Mouse (Mus musculus): ENCODE measurements at regions not wholly inside any gene's neighbourhood (a gene's known extent, or its start where the extent isn't known, plus 50 kb on each side); places are given as distances from the start of the nearest gene placed in this dataset.

DNA sequence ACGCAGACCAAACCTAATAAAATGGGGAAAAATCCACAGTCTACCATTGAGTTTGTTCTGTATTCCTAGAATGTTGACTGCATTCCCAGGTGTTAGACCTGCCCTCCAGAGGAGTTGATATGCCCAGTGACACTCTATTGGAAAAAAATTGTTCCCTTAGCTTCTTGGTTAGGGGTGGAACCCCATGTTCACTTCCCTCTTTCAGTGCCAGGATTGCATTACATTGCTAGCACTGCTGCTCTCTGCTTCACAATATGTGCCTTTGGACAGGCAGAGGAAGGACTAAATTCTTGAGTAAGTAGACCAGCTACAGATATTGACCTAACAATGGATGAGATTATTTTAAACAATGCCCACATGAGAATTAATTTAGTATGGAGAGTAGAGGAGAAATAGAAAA is 607.3 kb upstream of the Nr5a2 start:
- H3K4me3 ChIP-seq (replicated peaks), result no peak overlapping the region
- H3K4me2 ChIP-seq, result no peak overlapping the region
- no peak overlapping the region for H3K9ac ChIP-seq
- 92% methylated on average over 1 of the region's 1 CpGs for WGBS
- H3K27me3 ChIP-seq, result no peaks in the 10 kb centered on the region
- no peaks in the 10 kb centered on the region for H3K9me3 ChIP-seq
- no peak for ATAC-seq (ENCODE audit: low FRiP score)
- H3K36me3 ChIP-seq (replicated peaks), result no peaks in the 10 kb centered on the region
- H3K4me1 ChIP-seq, result no peaks in the 10 kb centered on the region
- H3K27ac ChIP-seq, result no peak overlapping the region

DNA sequence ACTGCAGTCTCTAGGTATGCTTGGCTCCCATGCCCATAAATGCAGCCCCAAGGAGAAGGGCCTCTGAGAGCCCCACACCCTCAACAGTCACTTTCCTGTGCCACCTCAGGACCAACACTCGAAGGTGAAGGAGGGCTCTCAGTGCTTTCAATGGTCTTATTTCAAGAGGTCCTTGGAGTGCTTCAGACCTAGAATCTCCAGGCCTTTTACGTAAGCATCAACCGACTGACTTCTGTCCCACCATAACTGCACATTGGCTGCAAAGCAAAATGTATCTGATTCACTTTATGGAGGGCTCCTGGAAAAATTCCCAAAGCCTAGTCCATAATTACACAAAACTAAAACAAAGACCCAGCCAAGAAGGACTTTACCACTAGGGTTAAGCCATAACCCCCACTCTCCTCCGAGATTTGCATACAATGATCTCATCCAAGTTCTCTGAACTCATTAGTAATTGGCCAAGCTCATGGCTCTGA is 605.4 kb upstream of the Nr5a2 start:
- no peak overlapping the region for H3K27ac ChIP-seq
- no peak overlapping the region for H3K4me2 ChIP-seq
- WGBS, result 86% methylated on average over 4 of the region's 4 CpGs
- H3K36me3 ChIP-seq (replicated peaks), result no peaks in the 10 kb centered on the region
- H3K9ac ChIP-seq, result no peak overlapping the region
- no peak overlapping the region for H3K4me3 ChIP-seq (replicated peaks)
- no peaks in the 10 kb centered on the region for H3K9me3 ChIP-seq
- H3K27me3 ChIP-seq, result no peaks in the 10 kb centered on the region
- no peaks in the 10 kb centered on the region for H3K4me1 ChIP-seq
- ATAC-seq (ENCODE audit: low FRiP score), result no peak

GRCm38 (mm10) chr1:137561686-137562085 is 601.4 kb upstream of the Nr5a2 start:
- Histone ChIP-seq H3K9ac (no peak overlapping the region), H3K4me1 (no peaks in the 10 kb centered on the region), H3K4me3 (replicated peaks) (no peak overlapping the region), H3K27ac (no peak overlapping the region), H3K4me2 (no peak overlapping the region), H3K36me3 (replicated peaks) (no peaks in the 10 kb centered on the region), H3K27me3 (no peaks in the 10 kb centered on the region), H3K9me3 (no peaks in the 10 kb centered on the region)
- no peak for ATAC-seq (ENCODE audit: low FRiP score)
- WGBS, result 89% methylated on average over 3 of the region's 3 CpGs

GRCm38 (mm10) chr1:137560389-137561268 is 600.4 kb upstream of the Nr5a2 start:
- Histone ChIP-seq H3K4me3 (replicated peaks) (no peak overlapping the region), H3K27ac (no peak overlapping the region), H3K36me3 (replicated peaks) (no peaks in the 10 kb centered on the region), H3K4me1 (no peaks in the 10 kb centered on the region), H3K4me2 (no peak overlapping the region), H3K9me3 (no peaks in the 10 kb centered on the region), H3K9ac (no peak overlapping the region), H3K27me3 (no peaks in the 10 kb centered on the region)
- WGBS, result 75% methylated on average over 11 of the region's 11 CpGs
- ATAC-seq (ENCODE audit: low FRiP score), result no peak

- Histone ChIP-seq H3K4me2 (no peak overlapping the region), H3K4me3 (replicated peaks) (no peak overlapping the region), H3K27me3 (no peaks in the 10 kb centered on the region), H3K9ac (no peak overlapping the region), H3K27ac (no peak overlapping the region), H3K36me3 (replicated peaks) (no peaks in the 10 kb centered on the region), H3K9me3 (no peaks in the 10 kb centered on the region), H3K4me1 (peaks cover 11% of the 10 kb centered on the region)
- ATAC-seq (ENCODE audit: low FRiP score), result no peak
- 88% methylated on average over 1 of the region's 1 CpGs for WGBS
Measured at GRCm38 (mm10) chr1:137549659-137550058, 589.4 kb upstream of the Nr5a2 start.

DNA sequence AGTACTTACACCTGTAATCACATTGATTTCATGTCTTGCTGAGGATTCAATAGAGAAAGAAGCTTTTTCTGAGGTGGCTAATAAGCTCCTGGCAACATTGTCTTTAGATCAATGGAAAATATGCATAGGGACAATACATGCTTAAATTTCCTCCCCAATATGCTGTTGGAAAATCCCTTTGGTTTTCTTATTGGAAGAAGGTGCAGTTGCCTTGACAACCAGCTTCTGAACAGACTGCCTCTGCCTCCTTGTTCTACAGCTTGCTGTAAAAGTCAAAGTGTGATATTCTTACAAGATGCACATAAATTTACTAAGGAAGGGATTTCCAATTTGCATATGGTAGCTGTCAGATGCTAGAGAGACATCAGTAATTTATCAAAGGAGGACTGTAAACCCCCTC is 585.4 kb upstream of the Nr5a2 start:
- Histone ChIP-seq H3K36me3 (replicated peaks) (no peaks in the 10 kb centered on the region), H3K27me3 (no peaks in the 10 kb centered on the region), H3K9ac (no peak overlapping the region), H3K4me3 (replicated peaks) (no peak overlapping the region), H3K27ac (no peak overlapping the region), H3K4me2 (no peak overlapping the region), H3K9me3 (no peaks in the 10 kb centered on the region), H3K4me1 (peaks cover 11% of the 10 kb centered on the region)
- no peak for ATAC-seq (ENCODE audit: low FRiP score)

- no peak overlapping the region for H3K9ac ChIP-seq
- no peak overlapping the region for H3K27ac ChIP-seq
- peaks cover 11% of the 10 kb centered on the region for H3K4me1 ChIP-seq
- H3K4me3 ChIP-seq (replicated peaks), result no peak overlapping the region
- WGBS, result 92% methylated on average over 3 of the region's 3 CpGs
- H3K9me3 ChIP-seq, result no peaks in the 10 kb centered on the region
- H3K36me3 ChIP-seq (replicated peaks), result no peaks in the 10 kb centered on the region
- ATAC-seq (ENCODE audit: low FRiP score), result no peak
- H3K27me3 ChIP-seq, result no peaks in the 10 kb centered on the region
- H3K4me2 ChIP-seq, result no peak overlapping the region
Measured at GRCm38 (mm10) chr1:137543828-137544227, 583.6 kb upstream of the Nr5a2 start.

GRCm38 (mm10) chr1:137541453-137541852 is 581.2 kb upstream of the Nr5a2 start:
- Histone ChIP-seq H3K27ac (no peak overlapping the region), H3K9ac (no peak overlapping the region), H3K9me3 (no peaks in the 10 kb centered on the region), H3K36me3 (replicated peaks) (no peaks in the 10 kb centered on the region), H3K4me2 (no peak overlapping the region), H3K4me1 (peaks cover 11% of the 10 kb centered on the region), H3K4me3 (replicated peaks) (no peak overlapping the region), H3K27me3 (no peaks in the 10 kb centered on the region)
- ATAC-seq (ENCODE audit: low FRiP score), result no peak
- WGBS, result 91% methylated on average over 9 of the region's 9 CpGs

GRCm38 (mm10) chr1:137539424-137540116 is 579.3 kb upstream of the Nr5a2 start:
- H3K4me3 ChIP-seq (replicated peaks), result no peak overlapping the region
- no peaks in the 10 kb centered on the region for H3K4me1 ChIP-seq
- H3K27ac ChIP-seq, result no peak overlapping the region
- no peak overlapping the region for H3K4me2 ChIP-seq
- WGBS, result 84% methylated on average over 12 of the region's 12 CpGs
- no peaks in the 10 kb centered on the region for H3K9me3 ChIP-seq
- no peak for ATAC-seq (ENCODE audit: low FRiP score)
- no peaks in the 10 kb centered on the region for H3K36me3 ChIP-seq (replicated peaks)
- H3K9ac ChIP-seq, result no peak overlapping the region
- H3K27me3 ChIP-seq, result no peaks in the 10 kb centered on the region

DNA sequence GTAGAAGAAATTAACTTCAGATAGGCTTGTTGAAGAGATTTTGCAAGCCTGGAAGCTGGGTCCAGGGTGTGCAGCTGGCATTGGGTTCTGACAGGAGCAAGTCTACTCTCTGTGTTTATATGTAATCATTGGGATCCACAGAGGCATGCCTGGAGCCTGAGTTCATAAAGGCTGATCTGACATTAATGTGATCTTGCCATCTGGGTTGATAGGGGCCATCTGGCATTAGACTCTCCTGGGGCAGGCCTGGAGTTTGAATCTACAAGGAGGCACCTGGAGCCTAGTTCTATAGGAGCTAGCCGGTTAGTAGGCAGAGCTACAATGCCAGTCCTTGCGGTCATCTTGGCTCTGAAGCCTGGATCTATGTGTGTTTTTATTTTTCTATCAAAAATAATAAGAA is 554.5 kb upstream of the Nr5a2 start:
- no peak overlapping the region for H3K4me2 ChIP-seq
- no peak overlapping the region for H3K4me3 ChIP-seq (replicated peaks)
- no peaks in the 10 kb centered on the region for H3K27me3 ChIP-seq
- H3K4me1 ChIP-seq, result no peaks in the 10 kb centered on the region
- no peak overlapping the region for H3K9ac ChIP-seq
- WGBS, result 96% methylated on average over 2 of the region's 2 CpGs
- no peak overlapping the region for H3K27ac ChIP-seq
- no peaks in the 10 kb centered on the region for H3K9me3 ChIP-seq
- H3K36me3 ChIP-seq (replicated peaks), result no peaks in the 10 kb centered on the region
- ATAC-seq (ENCODE audit: low FRiP score), result no peak

GRCm38 (mm10) chr1:137503704-137504422 is 543.6 kb upstream of the Nr5a2 start:
- Histone ChIP-seq H3K4me1 (no peaks in the 10 kb centered on the region), H3K9ac (no peak overlapping the region), H3K9me3 (no peaks in the 10 kb centered on the region), H3K36me3 (replicated peaks) (no peaks in the 10 kb centered on the region), H3K27me3 (no peaks in the 10 kb centered on the region), H3K27ac (no peak overlapping the region), H3K4me2 (no peak overlapping the region), H3K4me3 (replicated peaks) (no peak overlapping the region)
- 75% methylated on average over 8 of the region's 8 CpGs for WGBS
- no peak for ATAC-seq (ENCODE audit: low FRiP score)

DNA sequence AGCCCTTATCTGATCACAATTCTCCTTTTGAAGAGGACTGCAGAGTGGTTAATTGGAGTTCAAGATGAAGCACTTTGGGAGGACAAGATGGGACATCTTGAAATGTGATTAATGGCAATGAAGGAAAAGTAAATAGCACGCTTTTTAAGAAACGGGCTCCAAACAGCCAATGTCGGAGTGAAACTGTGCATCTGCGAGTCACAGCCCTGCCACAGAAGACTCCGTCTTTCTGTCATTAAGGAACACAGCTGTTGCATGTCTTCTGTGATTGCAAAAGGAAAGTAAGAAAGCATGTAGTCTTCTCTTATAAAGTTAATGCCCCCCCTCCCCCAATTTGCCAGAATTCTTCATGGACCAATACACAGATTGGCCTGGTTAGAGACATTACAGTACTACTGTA is 528.0 kb upstream of the Nr5a2 start:
- H3K36me3 ChIP-seq (replicated peaks), result no peaks in the 10 kb centered on the region
- H3K27me3 ChIP-seq, result no peaks in the 10 kb centered on the region
- H3K4me2 ChIP-seq, result no peak overlapping the region
- no peak overlapping the region for H3K9ac ChIP-seq
- no peaks in the 10 kb centered on the region for H3K9me3 ChIP-seq
- no peak for ATAC-seq (ENCODE audit: low FRiP score)
- H3K4me3 ChIP-seq (replicated peaks), result no peak overlapping the region
- 93% methylated on average over 5 of the region's 5 CpGs for WGBS
- H3K27ac ChIP-seq, result no peak overlapping the region
- H3K4me1 ChIP-seq, result no peaks in the 10 kb centered on the region
